Mouse (Mus musculus) right cerebral cortex, postnatal 25 days (tissue): ENCODE measurements around the gene Ccdc141.
A peak's percentile ranks its signal among the peaks of the same experiment; 100 is the strongest.

Source experiments
- DNase-seq: peaks from one replicate; pipeline ENCODE4 v3.0.0; 2022

Ccdc141 gene

GRCm38 (mm10) chr2:76970669-76971068 lies 199.8 kb downstream of the Ccdc141 start:
- DNase-seq, result no peak

GRCm38 (mm10) chr2:76970204-76970603 lies 200.2 kb downstream of the Ccdc141 start:
- DNase-seq, result no peak

- no peak for DNase-seq
Observed at GRCm38 (mm10) chr2:76969637-76970036, 200.8 kb downstream of the Ccdc141 start.

GRCm38 (mm10) chr2:76968919-76969318 lies 201.5 kb downstream of the Ccdc141 start:
- DNase-seq, result peak; percentile 62

- DNase-seq, result no peak
Observed at GRCm38 (mm10) chr2:76966582-76966981, 203.9 kb downstream of the Ccdc141 start.

- no peak for DNase-seq
Observed at GRCm38 (mm10) chr2:76966013-76966412, 204.4 kb downstream of the Ccdc141 start.

GRCm38 (mm10) chr2:76965542-76965941 lies 204.9 kb downstream of the Ccdc141 start:
- DNase-seq, result no peak

GRCm38 (mm10) chr2:76962045-76962432 lies 208.4 kb downstream of the Ccdc141 start:
- no peak for DNase-seq

- DNase-seq, result no peak
Observed at GRCm38 (mm10) chr2:76961420-76962044, 208.9 kb downstream of the Ccdc141 start.
